Mouse (Mus musculus) CH12.LX (cell line): ENCODE results near the gene Ssh3.

Experiments
- CHD2 ChIP-seq: IDR thresholded peaks from 2 replicates; pipeline ENCODE4 v1.6.1; 2011; ENCODE audit warnings: low read length, improper control_type of control experiment
- CTCF ChIP-seq, 2 experiments: IDR thresholded peaks in 1 of 2; conservative IDR thresholded peaks in 1 of 2; 2 replicates each; pipeline ENCODE4 v1.5.1; 2011 to 2012; ENCODE audit warnings: low read depth in 2 of 2, low read length in 2 of 2, improper control_type of control experiment in 1 of 2, inconsistent platforms in 1 of 2, mild to moderate bottlenecking in 1 of 2, moderate library complexity in 1 of 2
- ELF1 ChIP-seq: IDR thresholded peaks from 2 replicates; pipeline ENCODE4 v1.6.1; 2014; ENCODE audit warnings: low read depth, mild to moderate bottlenecking, inconsistent platforms, low read length, improper control_type of control experiment
- EP300 ChIP-seq: IDR thresholded peaks from 2 replicates; pipeline ENCODE4 v1.6.1; 2011; ENCODE audit warnings: low read length, improper control_type of control experiment
- HCFC1 ChIP-seq: IDR thresholded peaks from 2 replicates; pipeline ENCODE4 v1.6.1; 2012; ENCODE audit warnings: low read depth, mild to moderate bottlenecking, inconsistent platforms, low read length, improper control_type of control experiment
- JUND ChIP-seq: conservative IDR thresholded peaks from 2 replicates; pipeline ENCODE4 v1.6.1; 2011; ENCODE audit warnings: low read depth, low read length, improper control_type of control experiment
- MAX ChIP-seq: IDR thresholded peaks from 2 replicates; pipeline ENCODE4 v1.6.1; 2011; ENCODE audit warnings: low read length, improper control_type of control experiment
- NELFE ChIP-seq: IDR thresholded peaks from 2 replicates; pipeline ENCODE4 v1.6.1; 2011; ENCODE audit warnings: low read depth, low read length, improper control_type of control experiment
- POLR2A ChIP-seq: IDR thresholded peaks from 2 replicates; pipeline ENCODE4 v1.6.1; 2011; ENCODE audit warnings: low read depth, mild to moderate bottlenecking, improper control_type of control experiment, low read length
- UBTF ChIP-seq: IDR thresholded peaks from 2 replicates; pipeline ENCODE4 v1.6.1; 2012; ENCODE audit warnings: low read depth, mild to moderate bottlenecking, inconsistent platforms, low read length, improper control_type of control experiment, moderate library complexity
- ZC3H11A ChIP-seq: IDR thresholded peaks from 2 replicates; pipeline ENCODE4 v1.6.1; 2012; ENCODE audit warnings: low read depth, mild to moderate bottlenecking, inconsistent platforms, low read length, improper control_type of control experiment
- ZKSCAN1 ChIP-seq: IDR thresholded peaks from 2 replicates; pipeline ENCODE4 v1.6.1; 2012; ENCODE audit warnings: low read depth, inconsistent platforms, low read length, improper control_type of control experiment, borderline replicate concordance

DNA sequence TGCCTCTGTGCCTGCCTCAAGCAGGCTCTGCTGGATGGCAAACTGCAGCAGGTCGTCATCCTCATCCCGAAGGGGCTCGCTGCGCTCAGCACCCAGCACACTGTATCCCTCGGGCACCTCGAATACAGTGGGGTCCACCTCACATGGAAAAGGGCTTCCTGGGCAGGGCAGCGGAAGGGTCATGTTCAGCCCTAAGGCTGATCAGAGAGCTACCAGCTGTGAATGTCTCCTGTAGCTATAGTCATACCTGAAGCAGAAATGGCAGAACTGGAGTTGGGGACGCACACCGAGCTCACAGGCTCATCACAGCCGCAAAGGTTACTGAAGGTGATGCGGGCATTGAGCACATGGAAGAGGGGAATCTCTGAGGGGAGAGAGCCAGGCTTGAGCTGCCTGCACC is 2.0 kb upstream of the Ssh3 start:
- TF ChIP-seq CTCF (conservative IDR thresholded peaks at IDR 0.05 in 1 of 2, IDR thresholded peaks at IDR 0.05 in 1 of 2; ENCODE audit: low read depth in 2 of 2, low read length in 2 of 2), result no peak
- no peak for TF ChIP-seq CHD2
- no peak for TF ChIP-seq UBTF
- no peak for TF ChIP-seq ELF1
- no peak for TF ChIP-seq ZKSCAN1
- TF ChIP-seq JUND, result no peak
- TF ChIP-seq MAX, result no peak
- no peak for TF ChIP-seq POLR2A
- TF ChIP-seq NELFE, result no peak
- TF ChIP-seq HCFC1, result no peak
- no peak for TF ChIP-seq ZC3H11A
- TF ChIP-seq EP300, result no peak
